Mouse (Mus musculus) lung, embryonic 15.5 days (tissue): ENCODE data around the gene Bet1l. TPM values are rescaled to one million over a fixed set of nuclear protein-coding genes. Genes with fewer than 3 reads are reported as not detected.

Source experiments
- ATAC-seq: fragments of 200-750 bp; cut with Nextera tagmentation; 2 replicates; pipeline ENCODE4 v1.8.0; 2017; ENCODE audit warnings: moderate number of reproducible peaks, borderline replicate concordance; ENCODE audit not compliant: low FRiP score, low TSS enrichment; ENCODE audit errors: extremely low read depth
- H3K27ac ChIP-seq: fragments of 300-500 bp; sonication (generic); 2 replicates; pipeline ENCODE4 v1.5.1; 2015; ENCODE audit warnings: moderate library complexity, mild to moderate bottlenecking, inconsistent platforms
- H3K27me3 ChIP-seq: fragments of 300-500 bp; sonication (generic); 2 replicates; pipeline ENCODE4 v1.6.1; 2015; ENCODE audit warnings: inconsistent platforms
- H3K36me3 ChIP-seq: fragments of 300-500 bp; sonication (generic); 2 replicates; pipeline ENCODE4 v1.6.1; 2015; ENCODE audit warnings: inconsistent platforms
- H3K4me1 ChIP-seq: fragments of 300-500 bp; sonication (generic); 2 replicates; pipeline ENCODE4 v1.6.1; 2015; ENCODE audit warnings: inconsistent platforms
- H3K4me2 ChIP-seq: fragments of 300-500 bp; sonication (generic); 2 replicates; pipeline ENCODE4 v1.6.1; 2015; ENCODE audit warnings: inconsistent platforms, mild to moderate bottlenecking, moderate library complexity
- H3K4me3 ChIP-seq: fragments of 300-500 bp; sonication (generic); 2 replicates; pipeline ENCODE4 v1.5.1; 2015; ENCODE audit warnings: mild to moderate bottlenecking, inconsistent platforms
- H3K9ac ChIP-seq: fragments of 300-500 bp; sonication (generic); 2 replicates; pipeline ENCODE4 v1.6.1; 2015; ENCODE audit warnings: inconsistent platforms
- H3K9me3 ChIP-seq: fragments of 300-500 bp; sonication (generic); 2 replicates; pipeline ENCODE4 v1.6.1; 2016; ENCODE audit warnings: inconsistent platforms
- WGBS: fragments of 180-500 bp; shearing (Covaris S2); methylation state at CpG from one replicate; pipeline ENCODE4 v1.1.7; 2015; 5-methylcytosine and 5-hydroxymethylcytosine counted together
- polyA plus RNA-seq: library from polyadenylated mRNA; unstranded; fragments of >200 nt; fragmentation: Nextera tagmentation; extraction: Ambion mirVana; gene quantifications from 2 replicates; pipeline ENCODE4 v1.2.1, GENCODE M21; 2015

Gene Bet1l
- polyA plus RNA-seq, 1 experiment from 2014 or later: 35.1 TPM

- Histone ChIP-seq H3K4me1 (peaks cover 23% of the 10 kb centered on the region), H3K27me3 (peaks cover 27% of the 10 kb centered on the region), H3K27ac (no peak within 1 kb of the TSS), H3K4me2 (no peak within 1 kb of the TSS), H3K36me3 (no peaks in the 10 kb centered on the region), H3K9ac (no peak within 1 kb of the TSS), H3K9me3 (no peaks in the 10 kb centered on the region), H3K4me3 (no peak within 1 kb of the TSS)
- 26% methylated on average over 14 of the region's 14 CpGs for WGBS
- peak; percentile 74 for ATAC-seq
Observed at GRCm38 (mm10) chr7:140844905-140845665, 12.3 kb downstream of the Bet1l start, which contains the start of gene Scgb1c1. TSS of gene Scgb1c1 (plus strand) at chr7:140845547.

GRCm38 (mm10) chr7:140843806-140844205 lies 13.6 kb downstream of the Bet1l start:
- H3K27me3 ChIP-seq: peaks cover 28% of the 10 kb centered on the region
- H3K9ac ChIP-seq: no peak overlapping the region
- H3K4me2 ChIP-seq: no peak overlapping the region
- H3K36me3 ChIP-seq: no peaks in the 10 kb centered on the region
- no peak overlapping the region for H3K27ac ChIP-seq
- ATAC-seq: no peak
- 68% methylated on average over 7 of the region's 7 CpGs for WGBS
- peaks cover 23% of the 10 kb centered on the region for H3K4me1 ChIP-seq
- H3K4me3 ChIP-seq: no peak overlapping the region
- no peaks in the 10 kb centered on the region for H3K9me3 ChIP-seq

- peaks cover 28% of the 10 kb centered on the region for H3K27me3 ChIP-seq
- H3K4me1 ChIP-seq: peaks cover 15% of the 10 kb centered on the region
- H3K36me3 ChIP-seq: no peaks in the 10 kb centered on the region
- 34% methylated on average over 17 of the region's 19 CpGs for WGBS
- no peak for ATAC-seq
- no peak overlapping the region for H3K4me3 ChIP-seq
- H3K9ac ChIP-seq: no peak overlapping the region
- H3K9me3 ChIP-seq: no peaks in the 10 kb centered on the region
- peak overlapping the region; percentile 16; the same call in 1 of the 2 replicates for H3K4me2 ChIP-seq
- H3K27ac ChIP-seq: no peak overlapping the region
Observed at GRCm38 (mm10) chr7:140840750-140841735, 16.3 kb downstream of the Bet1l start.

- 57% methylated on average over 5 of the region's 5 CpGs for WGBS
- Histone ChIP-seq H3K36me3 (no peaks in the 10 kb centered on the region), H3K4me2 (no peak overlapping the region), H3K27ac (no peak overlapping the region), H3K9ac (no peak overlapping the region), H3K4me3 (no peak overlapping the region), H3K9me3 (no peaks in the 10 kb centered on the region), H3K4me1 (peaks cover 12% of the 10 kb centered on the region; the same call in 1 of the 2 replicates), H3K27me3 (peaks cover 28% of the 10 kb centered on the region)
- ATAC-seq: no peak
Observed at GRCm38 (mm10) chr7:140839556-140839955, 17.8 kb downstream of the Bet1l start.

- Histone ChIP-seq H3K36me3 (no peaks in the 10 kb centered on the region), H3K4me2 (no peak overlapping the region), H3K9me3 (no peaks in the 10 kb centered on the region), H3K9ac (no peak overlapping the region), H3K4me1 (peaks cover 8% of the 10 kb centered on the region; the same call in 1 of the 2 replicates), H3K27me3 (peaks cover 14% of the 10 kb centered on the region; the same call in 1 of the 2 replicates), H3K27ac (no peak overlapping the region), H3K4me3 (no peak overlapping the region)
- no peak for ATAC-seq
- 72% methylated on average over 9 of the region's 9 CpGs for WGBS
Observed at GRCm38 (mm10) chr7:140836243-140837115, 20.9 kb downstream of the Bet1l start.

GRCm38 (mm10) chr7:140835758-140836087 lies 21.7 kb downstream of the Bet1l start:
- Histone ChIP-seq H3K36me3 (no peaks in the 10 kb centered on the region), H3K4me2 (peak overlapping the region; percentile 41), H3K9ac (no peak overlapping the region), H3K9me3 (no peaks in the 10 kb centered on the region), H3K27ac (no peak overlapping the region), H3K27me3 (peaks cover 7% of the 10 kb centered on the region; the same call in 1 of the 2 replicates), H3K4me3 (no peak overlapping the region), H3K4me1 (0 out of 2 replicates have a peak, but pooled peaks cover 5% of the 10 kb centered on the region)
- WGBS: 68% methylated on average over 2 of the region's 2 CpGs
- ATAC-seq: no peak

DNA sequence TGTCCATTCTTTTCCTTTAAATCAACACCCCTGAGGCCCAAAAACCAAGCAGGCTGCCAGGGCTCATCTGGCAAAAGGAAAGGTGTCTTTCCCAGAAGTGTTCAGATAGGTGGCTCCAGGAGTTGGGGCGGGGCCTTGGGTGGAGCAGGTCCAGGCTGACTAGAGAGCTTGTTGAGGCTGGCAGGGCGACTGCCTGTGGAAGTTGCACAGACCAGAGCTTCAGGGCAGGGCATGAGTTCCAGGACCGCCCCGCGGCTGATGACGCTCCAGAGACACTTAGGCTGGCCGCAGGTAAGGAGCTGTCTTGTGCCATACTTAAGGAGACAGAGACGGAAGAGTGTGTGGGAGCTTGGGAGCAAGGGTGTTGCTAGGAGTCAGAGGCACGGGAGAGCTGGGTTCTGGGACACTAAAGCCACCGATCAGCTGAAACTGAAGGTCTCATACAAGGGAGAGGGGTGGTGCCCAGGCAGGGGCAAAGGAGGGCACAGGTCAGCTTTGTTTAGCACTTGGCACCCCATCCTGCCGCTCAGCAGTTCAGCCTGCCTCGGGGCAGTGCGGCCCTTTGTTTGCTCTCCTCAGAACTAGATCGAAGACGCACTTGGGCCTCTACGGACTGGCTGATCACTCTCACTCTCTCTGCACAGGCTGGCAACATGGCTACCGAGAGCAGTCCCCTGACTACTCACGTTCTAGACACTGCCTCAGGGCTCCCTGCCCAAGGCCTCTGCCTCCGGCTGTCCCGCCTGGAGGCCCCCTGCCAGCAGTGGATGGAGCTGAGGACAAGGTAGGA lies 22.2 kb downstream of the Bet1l start, which contains the start of gene Urah:
Gene Urah, plus strand, starts transcription at position 51 of the 790 bp plus-strand sequence.
- no peaks in the 10 kb centered on the region for H3K9me3 ChIP-seq
- no peak within 1 kb of the TSS; the same call in 1 of the 2 replicates for H3K9ac ChIP-seq
- H3K4me3 ChIP-seq: no peak within 1 kb of the TSS
- no peak within 1 kb of the TSS for H3K27ac ChIP-seq
- no peaks in the 10 kb centered on the region for H3K36me3 ChIP-seq
- 34% methylated on average over 20 of the region's 20 CpGs for WGBS
- 0 out of 2 replicates have a peak, but pooled peaks cover 5% of the 10 kb centered on the region for H3K4me1 ChIP-seq
- H3K27me3 ChIP-seq: peaks cover 2% of the 10 kb centered on the region; the same call in 1 of the 2 replicates
- peak; percentile 44; the same call in 1 of the 2 replicates for ATAC-seq
- H3K4me2 ChIP-seq: peak within 1 kb of the TSS; percentile 41

- H3K27me3 ChIP-seq: no peaks in the 10 kb centered on the region
- H3K4me2 ChIP-seq: no peak overlapping the region
- ATAC-seq: no peak
- H3K36me3 ChIP-seq: no peaks in the 10 kb centered on the region
- H3K27ac ChIP-seq: no peak overlapping the region
- H3K4me3 ChIP-seq: no peak overlapping the region
- H3K9ac ChIP-seq: no peak overlapping the region
- 0 out of 2 replicates have a peak, but pooled peaks cover 5% of the 10 kb centered on the region for H3K4me1 ChIP-seq
- H3K9me3 ChIP-seq: no peaks in the 10 kb centered on the region
- WGBS: 67% methylated on average over 4 of the region's 4 CpGs
Observed at GRCm38 (mm10) chr7:140833341-140833740, 24.0 kb downstream of the Bet1l start.

GRCm38 (mm10) chr7:140831447-140831846 lies 25.9 kb downstream of the Bet1l start:
- H3K9me3 ChIP-seq: no peaks in the 10 kb centered on the region
- H3K4me1 ChIP-seq: 0 out of 2 replicates have a peak, but pooled peaks cover 5% of the 10 kb centered on the region
- no peak overlapping the region for H3K4me3 ChIP-seq
- ATAC-seq: no peak
- no peak overlapping the region for H3K4me2 ChIP-seq
- no peaks in the 10 kb centered on the region for H3K36me3 ChIP-seq
- no peaks in the 10 kb centered on the region for H3K27me3 ChIP-seq
- H3K9ac ChIP-seq: no peak overlapping the region
- no peak overlapping the region for H3K27ac ChIP-seq
- 58% methylated on average over 6 of the region's 6 CpGs for WGBS

DNA sequence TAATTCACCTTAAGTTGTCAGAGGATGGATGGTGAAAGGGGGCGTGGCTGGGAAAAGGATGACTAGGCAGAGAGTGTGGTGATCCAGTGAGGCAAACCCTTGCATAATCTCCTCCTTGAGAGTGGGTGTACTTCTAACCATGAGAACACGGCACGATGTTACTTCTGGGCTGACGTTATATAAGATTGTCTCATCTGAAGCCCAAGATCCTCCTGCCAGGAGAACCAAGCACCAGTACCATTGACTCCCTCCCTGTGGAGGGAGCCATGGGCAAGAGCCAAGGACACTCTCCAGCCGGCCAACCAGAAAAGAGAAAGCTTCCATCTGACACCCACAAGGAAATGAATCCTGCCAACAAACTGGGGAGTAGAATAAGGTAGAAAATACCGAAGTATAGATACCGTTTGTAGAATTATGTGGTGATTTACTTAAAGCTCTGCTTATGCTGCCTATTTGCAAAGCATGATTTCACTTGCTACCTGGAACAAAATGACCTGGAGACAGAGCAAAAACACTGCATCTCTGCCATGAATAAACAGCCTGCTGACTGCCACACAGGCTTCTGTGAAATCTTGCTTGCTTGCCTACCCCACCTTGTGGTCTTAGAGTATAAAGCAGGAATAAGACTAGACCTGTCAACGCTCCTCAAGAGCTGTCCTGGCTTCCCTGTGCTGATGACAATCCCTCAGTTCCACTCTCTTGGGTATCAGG lies 29.1 kb downstream of the Bet1l start:
- H3K27ac ChIP-seq: no peak overlapping the region
- 17% methylated on average over 8 of the region's 8 CpGs for WGBS
- ATAC-seq: no peak
- H3K27me3 ChIP-seq: no peaks in the 10 kb centered on the region
- H3K4me3 ChIP-seq: no peak overlapping the region
- H3K9ac ChIP-seq: no peak overlapping the region
- H3K36me3 ChIP-seq: no peaks in the 10 kb centered on the region
- no peaks in the 10 kb centered on the region for H3K4me1 ChIP-seq
- no peak overlapping the region for H3K4me2 ChIP-seq
- H3K9me3 ChIP-seq: no peaks in the 10 kb centered on the region
